Mouse (Mus musculus): ENCODE results near the gene Abcg8. TPM values are rescaled to one million over a fixed set of nuclear protein-coding genes. Genes with fewer than 3 reads are reported as not detected.

The Abcg8 gene
- total RNA-seq, 4 experiments from 2014 or later: not detected

Other genes starting within 250 kb of the Abcg8 start
- 10 to 100 TPM; 14.7 to 20.5 (median 16.9) TPM for gene Thada, start 210.1 kb upstream of the Abcg8 start, total RNA-seq (2022)
- 1 to 10 TPM; 6.2 to 8.2 (median 6.5) TPM for gene Plekhh2, start 164.4 kb upstream of the Abcg8 start, total RNA-seq (2022)
- 10 to 100 TPM; 21.0 to 27.2 (median 23.5) TPM for gene Dync2li1, start 49.8 kb upstream of the Abcg8 start, total RNA-seq (2022)
- not detected for gene Abcg5, start 6.7 kb downstream of the Abcg8 start, total RNA-seq (2022)
- gene Lrpprc, start 114.5 kb downstream of the Abcg8 start, total RNA-seq (2022): 10 to 100 TPM; 62.3 to 66.0 (median 63.4) TPM

Measured in layer of hippocampus, adult 8-10 months (tissue).